Mouse (Mus musculus) kidney, embryonic 16.5 days (tissue): ENCODE results near the gene Casd1. TPM values are rescaled to one million over a fixed set of nuclear protein-coding genes. Genes with fewer than 3 reads are reported as not detected.

Experiments used
- ATAC-seq: fragments of 200-750 bp; cut with Nextera tagmentation; 2 replicates; pipeline ENCODE4 v1.8.0; 2017; ENCODE audit warnings: moderate TSS enrichment; ENCODE audit not compliant: low FRiP score, low TSS enrichment
- H3K27ac ChIP-seq: fragments of 300-500 bp; sonication (generic); 2 replicates; pipeline ENCODE4 v1.5.1; 2014; ENCODE audit warnings: low read length
- H3K27me3 ChIP-seq: fragments of 300-500 bp; sonication (generic); 2 replicates; pipeline ENCODE4 v1.6.1; 2014; ENCODE audit warnings: low read length, control low read depth, mixed read lengths; ENCODE audit not compliant: insufficient read depth
- H3K36me3 ChIP-seq: fragments of 300-500 bp; sonication (generic); 2 replicates; pipeline ENCODE4 v1.6.1; 2014; ENCODE audit warnings: low read length, control low read depth, mixed read lengths; ENCODE audit not compliant: insufficient read depth
- H3K4me1 ChIP-seq: fragments of 300-500 bp; sonication (generic); 2 replicates; pipeline ENCODE4 v1.6.1; 2014; ENCODE audit warnings: low read length, control low read depth, mixed read lengths; ENCODE audit not compliant: insufficient read depth
- H3K4me2 ChIP-seq: fragments of 300-500 bp; sonication (generic); replicated peaks from 2 replicates; pipeline ENCODE4 v1.6.1; 2014; ENCODE audit warnings: low read depth, low read length
- H3K4me3 ChIP-seq: fragments of 300-500 bp; sonication (generic); 2 replicates; pipeline ENCODE4 v1.5.1; 2014; ENCODE audit warnings: mild to moderate bottlenecking, low read length
- H3K9ac ChIP-seq: fragments of 300-500 bp; sonication (generic); replicated peaks from 2 replicates; pipeline ENCODE4 v1.6.1; 2014; ENCODE audit warnings: low read length
- H3K9me3 ChIP-seq: fragments of 300-500 bp; sonication (generic); 2 replicates; pipeline ENCODE4 v1.6.1; 2016; ENCODE audit warnings: low read length, control low read depth
- WGBS: fragments of 180-500 bp; shearing (Covaris S2); extraction: QIAGEN DNeasy Blood & Tissue Kit; methylation state at CpG from one replicate; pipeline ENCODE4 v1.1.7; 2014; 5-methylcytosine and 5-hydroxymethylcytosine counted together
- polyA plus RNA-seq: library from polyadenylated mRNA; unstranded; fragments of >200 nt; fragmentation: Nextera tagmentation; extraction: Ambion mirVana; gene quantifications from 2 replicates; pipeline ENCODE4 v1.2.1, GENCODE M21; 2015

Casd1 gene
- polyA plus RNA-seq, 1 experiment from 2014 or later = 30.1 TPM

GRCm38 (mm10) chr6:4680576-4680975 lies 79.9 kb downstream of the Casd1 start:
- no peak overlapping the region for H3K4me2 ChIP-seq
- H3K36me3 ChIP-seq = no peaks in the 10 kb centered on the region
- peaks cover 3% of the 10 kb centered on the region; the same call in 1 of the 2 replicates for H3K4me1 ChIP-seq
- WGBS = 91% methylated on average over 4 of the region's 4 CpGs
- no peak overlapping the region for H3K9ac ChIP-seq
- no peaks in the 10 kb centered on the region for H3K27me3 ChIP-seq
- no peak overlapping the region for H3K4me3 ChIP-seq
- ATAC-seq = no peak
- no peak overlapping the region for H3K27ac ChIP-seq
- H3K9me3 ChIP-seq = no peaks in the 10 kb centered on the region

GRCm38 (mm10) chr6:4684706-4685340 lies 84.2 kb downstream of the Casd1 start:
- Histone ChIP-seq H3K27ac (no peak overlapping the region), H3K4me1 (0 out of 2 replicates have a peak, but pooled peaks cover 3% of the 10 kb centered on the region), H3K9ac (no peak overlapping the region), H3K4me2 (no peak overlapping the region), H3K36me3 (no peaks in the 10 kb centered on the region), H3K4me3 (no peak overlapping the region), H3K27me3 (no peaks in the 10 kb centered on the region), H3K9me3 (no peaks in the 10 kb centered on the region)
- WGBS = 36% methylated on average over 10 of the region's 10 CpGs
- ATAC-seq = no peak

- no peak for ATAC-seq
Observed at GRCm38 (mm10) chr6:4690438-4690837, 89.8 kb downstream of the Casd1 start.

More at GRCm38 (mm10) chr6:4690438-4690837, 89.8 kb downstream of the Casd1 start:
- Histone ChIP-seq H3K9ac (no peak overlapping the region), H3K4me2 (no peak overlapping the region), H3K27me3 (no peaks in the 10 kb centered on the region), H3K4me1 (no peaks in the 10 kb centered on the region), H3K27ac (no peak overlapping the region), H3K9me3 (no peaks in the 10 kb centered on the region), H3K36me3 (0 out of 2 replicates have a peak, but pooled peaks cover 3% of the 10 kb centered on the region), H3K4me3 (no peak overlapping the region)
- 95% methylated on average over 4 of the region's 4 CpGs for WGBS

Other genes with a start within 250 kb of the Casd1 start
- gene Col1a2, start 96.0 kb upstream of the Casd1 start, polyA plus RNA-seq = 551 and 618 TPM in 2 replicates
- 47.4 and 50.8 TPM in 2 replicates for gene Sgce, start 146.4 kb downstream of the Casd1 start, polyA plus RNA-seq
- gene Peg10, start 146.5 kb downstream of the Casd1 start, polyA plus RNA-seq = 2.7 and 3.1 TPM in 2 replicates